Mouse (Mus musculus): Measurements from ENCODE around the gene Krtap13. TPM values are rescaled to one million over a fixed set of nuclear protein-coding genes. Genes with fewer than 3 reads are reported as not detected.

Krtap13 gene
- total and polyA plus RNA-seq, 3 experiments = not detected

DNA sequence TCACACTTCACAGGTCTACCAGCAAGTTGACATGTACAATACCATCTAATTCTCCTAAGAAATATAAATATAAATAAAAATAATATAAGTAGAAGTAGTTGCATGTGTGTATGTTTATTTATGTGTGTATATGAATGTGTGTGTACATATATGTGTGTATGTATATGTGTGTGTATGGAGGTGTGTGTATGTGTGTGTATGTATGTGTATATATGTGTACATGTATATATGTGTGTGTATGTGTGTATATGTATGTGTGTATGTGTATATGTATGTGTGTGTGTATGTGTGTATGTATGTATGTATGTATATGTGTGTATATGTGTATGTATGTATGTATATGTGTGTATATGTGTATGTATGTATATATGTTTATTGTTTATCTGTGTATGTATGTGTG lies 34.9 kb downstream of the Krtap13 start:
- DNase-seq (ENCODE audit: low read depth, low spot score) = no peak
- H3K9me3 ChIP-seq (replicated peaks; ENCODE audit: insufficient read depth, low read length) = no peaks in the 10 kb centered on the region
- no peak overlapping the region for H3K9ac ChIP-seq (ENCODE audit: control insufficient read depth, low read depth, low read length, poor library complexity, severe bottlenecking)
- no peak for TF ChIP-seq TCF12 (IDR thresholded peaks at IDR 0.05; ENCODE audit: low read depth, low read length)
- TF ChIP-seq USF1 (IDR thresholded peaks at IDR 0.05; ENCODE audit: low read depth, low read length) = no peak
- no peak for TF ChIP-seq CHD2 (IDR thresholded peaks at IDR 0.05; ENCODE audit: low read length)
- TF ChIP-seq MYC (IDR thresholded peaks at IDR 0.05; ENCODE audit: low read depth, low read length) = no peak
- TF ChIP-seq MAZ (IDR thresholded peaks at IDR 0.05; ENCODE audit: low read depth, low read length) = no peak
- no peak for TF ChIP-seq MAX (IDR thresholded peaks at IDR 0.05; ENCODE audit: low read length)
- no peak for TF ChIP-seq MYB (IDR thresholded peaks at IDR 0.05; ENCODE audit: low read depth, low read length)
- no peak for TF ChIP-seq GATA1 (IDR thresholded peaks at IDR 0.05; ENCODE audit: low read depth, low read length)
- TF ChIP-seq SMC3 (IDR thresholded peaks at IDR 0.05; ENCODE audit: low read depth, low read length) = no peak
- TF ChIP-seq MEF2A (IDR thresholded peaks at IDR 0.05; ENCODE audit: extremely low read depth, insufficient replicate concordance, low read depth, low read length, poor library complexity, severe bottlenecking) = no peak
- TF ChIP-seq ZNF384 (IDR thresholded peaks at IDR 0.05; ENCODE audit: low read depth, low read length) = no peak
- TF ChIP-seq POLR2AphosphoS5 (IDR thresholded peaks at IDR 0.05; ENCODE audit: borderline replicate concordance, low read depth, low read length) = no peak
- no peak for TF ChIP-seq BHLHE40 (IDR thresholded peaks at IDR 0.05; ENCODE audit: borderline replicate concordance, low read depth, low read length)
- TF ChIP-seq POLR2AphosphoS2 (IDR thresholded peaks at IDR 0.05; ENCODE audit: low read length) = no peak
- H3K4me1 ChIP-seq (ENCODE audit: control insufficient read depth in 1 of 2, insufficient read depth in 2 of 2, low read length in 2 of 2) = no peaks in the 10 kb centered on the region
- H3K27ac ChIP-seq (ENCODE audit: control insufficient read depth, low read depth, low read length) = no peak overlapping the region
- no peaks in the 10 kb centered on the region for H3K27me3 ChIP-seq (ENCODE audit: control insufficient read depth in 1 of 2, insufficient read depth in 2 of 2, low read length in 2 of 2)
- H3K36me3 ChIP-seq (ENCODE audit: control insufficient read depth in 1 of 2, insufficient read depth in 2 of 2, low read length in 2 of 2) = no peaks in the 10 kb centered on the region
- no peak overlapping the region for H3K4me3 ChIP-seq (ENCODE audit: control insufficient read depth in 1 of 2, insufficient read depth in 1 of 2, low read depth in 2 of 2, low read length in 2 of 2)
- no peaks in the 10 kb centered on the region for H3K79me2 ChIP-seq (ENCODE audit: control insufficient read depth, insufficient read depth, low read length, poor library complexity)

DNA sequence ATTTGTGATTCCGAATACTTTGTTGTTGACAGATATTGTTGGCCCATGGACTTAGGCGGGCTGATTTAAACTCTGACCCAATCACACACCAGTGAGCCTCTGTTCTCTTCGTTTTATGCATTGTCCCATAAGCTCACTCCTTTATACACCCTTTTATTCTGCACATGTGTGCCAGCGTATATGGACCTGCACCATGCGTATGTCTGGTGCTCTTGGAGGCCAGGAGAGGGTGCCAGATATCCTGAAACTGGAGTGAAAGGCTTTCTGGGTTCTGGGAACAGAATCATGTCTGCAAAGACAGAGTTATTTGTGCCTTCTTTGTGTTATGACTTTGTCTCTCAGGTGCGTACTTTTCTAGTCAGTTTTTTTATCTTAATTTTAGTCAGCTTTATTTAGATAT lies 40.2 kb downstream of the Krtap13 start:
- H3K9me3 ChIP-seq (replicated peaks; ENCODE audit: insufficient read depth, low read length) = no peaks in the 10 kb centered on the region
- TF ChIP-seq HCFC1 (IDR thresholded peaks at IDR 0.05; ENCODE audit: low read depth, low read length) (no peak), MXI1 (IDR thresholded peaks at IDR 0.05; ENCODE audit: low read depth, low read length) (no peak), NELFE (IDR thresholded peaks at IDR 0.05; ENCODE audit: low read depth, low read length) (no peak), E2F4 (IDR thresholded peaks at IDR 0.05; ENCODE audit: borderline replicate concordance, low read depth, low read length) (no peak), UBTF (IDR thresholded peaks at IDR 0.05; ENCODE audit: borderline replicate concordance, insufficient read depth, low read depth, low read length) (no peak), EP300 (IDR thresholded peaks at IDR 0.05; ENCODE audit: low read depth in 1 of 2, low read length in 2 of 2) (no peak), CHD1 (IDR thresholded peaks at IDR 0.05; ENCODE audit: low read depth, low read length) (no peak), BHLHE40 (IDR thresholded peaks at IDR 0.05; ENCODE audit: borderline replicate concordance, low read depth, low read length) (no peak)
- no peaks in the 10 kb centered on the region for H3K79me2 ChIP-seq (ENCODE audit: control insufficient read depth, insufficient read depth, low read length, poor library complexity)
- no peaks in the 10 kb centered on the region for H3K4me1 ChIP-seq (ENCODE audit: control insufficient read depth in 1 of 2, insufficient read depth in 2 of 2, low read length in 2 of 2)
- no peak for DNase-seq (ENCODE audit: low read depth, low spot score)
- no peaks in the 10 kb centered on the region for H3K36me3 ChIP-seq (ENCODE audit: control insufficient read depth in 1 of 2, insufficient read depth in 2 of 2, low read length in 2 of 2)
- H3K27me3 ChIP-seq (ENCODE audit: control insufficient read depth in 1 of 2, insufficient read depth in 2 of 2, low read length in 2 of 2) = no peaks in the 10 kb centered on the region
- H3K27ac ChIP-seq (ENCODE audit: control insufficient read depth, low read depth, low read length) = no peak overlapping the region
- H3K9ac ChIP-seq (ENCODE audit: control insufficient read depth, low read depth, low read length, poor library complexity, severe bottlenecking) = no peak overlapping the region
- no peak overlapping the region for H3K4me3 ChIP-seq (ENCODE audit: control insufficient read depth in 1 of 2, insufficient read depth in 1 of 2, low read depth in 2 of 2, low read length in 2 of 2)

Data from MEL (cell line).